Mouse (Mus musculus): ENCODE measurements around the gene Rasa2. TPM values are rescaled to one million over a fixed set of nuclear protein-coding genes. Genes with fewer than 3 reads are reported as not detected.
"Not testable (repeated sequence)": the region's sequence is repeated elsewhere in the genome, so short reads cannot be mapped to it uniquely, and the experiment has no call there.

The Rasa2 gene
- polyA plus RNA-seq, 1 experiment = 10.7 TPM

DNA sequence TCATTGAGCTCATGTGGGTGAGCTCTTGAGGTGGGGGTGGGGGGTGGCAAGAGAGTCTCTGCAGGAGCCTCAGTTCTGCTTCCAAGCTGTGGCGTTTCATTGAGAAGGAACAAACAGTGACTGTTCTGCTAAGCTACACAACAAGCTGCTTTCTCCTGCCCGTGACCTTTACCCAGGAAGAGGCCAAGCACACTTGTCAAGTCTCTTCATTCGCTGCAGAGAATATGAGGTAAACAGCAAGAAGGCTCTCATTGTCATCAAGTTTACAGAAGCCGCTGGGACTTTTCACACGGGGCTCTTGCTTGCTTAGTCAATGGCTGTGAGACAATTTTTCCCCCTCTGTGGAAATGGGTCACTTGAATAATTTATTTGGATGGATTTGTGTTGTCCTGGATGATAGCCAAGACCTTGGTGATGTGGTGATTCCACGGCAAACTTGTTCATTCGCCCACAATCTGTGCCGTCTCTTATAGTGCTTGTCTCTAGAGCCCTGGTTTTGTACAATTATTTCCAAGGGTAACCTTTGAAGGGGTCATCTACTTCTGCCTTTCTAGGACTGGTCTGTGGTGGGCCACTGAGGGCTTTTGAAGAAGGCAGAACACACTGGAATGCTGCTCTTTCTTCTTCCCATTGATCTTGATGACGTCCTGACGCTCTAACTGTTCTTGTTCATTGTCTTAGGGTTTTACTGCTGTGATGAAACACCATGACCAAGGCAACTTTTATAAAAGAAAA lies 29.3 kb upstream of the Rasa2 start:
- DNase-seq (ENCODE audit: low read depth) = peak; percentile 69
- TF ChIP-seq POLR2A (IDR thresholded peaks at IDR 0.05; ENCODE audit: borderline replicate concordance, extremely low read depth, insufficient read depth, insufficient read length, poor library complexity, severe bottlenecking) = no peak
- TF ChIP-seq CTCF (IDR thresholded peaks at IDR 0.05; ENCODE audit: borderline replicate concordance, extremely low read depth, insufficient read depth, insufficient read length) = no peak

DNA sequence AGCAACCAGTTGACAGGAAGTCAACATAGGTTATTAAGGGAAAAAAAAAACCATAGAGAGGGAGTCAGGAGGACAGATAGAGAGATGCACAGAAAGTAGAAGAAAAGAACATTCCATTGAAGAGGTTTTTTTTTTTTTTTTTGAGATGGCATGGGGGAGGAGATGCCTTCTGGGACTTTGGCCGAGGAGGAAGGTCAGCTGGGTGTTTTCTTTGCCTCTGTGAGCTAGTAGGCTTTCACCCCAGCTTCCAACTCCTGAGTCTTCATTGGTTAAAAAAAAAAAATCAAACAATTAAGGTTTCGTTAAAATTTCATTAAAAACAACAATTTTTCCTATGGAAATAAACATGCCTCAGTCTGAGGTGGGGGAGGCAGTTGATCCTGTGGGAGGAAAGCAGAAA lies 28.4 kb upstream of the Rasa2 start:
- TF ChIP-seq CTCF (IDR thresholded peaks at IDR 0.05; ENCODE audit: borderline replicate concordance, extremely low read depth, insufficient read depth, insufficient read length) = no peak
- TF ChIP-seq POLR2A (IDR thresholded peaks at IDR 0.05; ENCODE audit: borderline replicate concordance, extremely low read depth, insufficient read depth, insufficient read length, poor library complexity, severe bottlenecking) = no peak

DNA sequence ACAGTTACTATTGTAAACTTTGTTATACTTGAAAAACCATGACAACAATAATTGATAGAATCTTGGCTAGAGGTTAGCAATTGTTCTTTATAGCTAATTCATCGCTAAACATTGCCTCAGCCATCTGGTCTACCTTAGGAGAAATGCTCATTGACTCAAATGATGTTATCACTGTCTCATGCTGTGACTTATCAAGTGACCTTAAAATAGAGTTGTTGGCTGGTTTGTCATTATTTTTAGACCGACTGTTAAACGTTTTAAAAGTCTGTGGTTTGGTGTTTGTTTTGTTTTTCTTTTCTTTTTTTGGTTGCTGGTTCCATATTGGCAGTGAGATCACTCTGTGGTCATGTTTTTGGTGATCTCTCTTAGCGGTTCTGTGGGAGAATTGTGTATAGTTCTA lies 22.1 kb upstream of the Rasa2 start:
- TF ChIP-seq CTCF (IDR thresholded peaks at IDR 0.05; ENCODE audit: borderline replicate concordance, extremely low read depth, insufficient read depth, insufficient read length) = no peak
- no peak for TF ChIP-seq POLR2A (IDR thresholded peaks at IDR 0.05; ENCODE audit: borderline replicate concordance, extremely low read depth, insufficient read depth, insufficient read length, poor library complexity, severe bottlenecking)
- DNase-seq (ENCODE audit: low read depth) = no peak

More for the DNA sequence above, 28.4 kb upstream of the Rasa2 start:
- no peak for DNase-seq (ENCODE audit: low read depth)

DNA sequence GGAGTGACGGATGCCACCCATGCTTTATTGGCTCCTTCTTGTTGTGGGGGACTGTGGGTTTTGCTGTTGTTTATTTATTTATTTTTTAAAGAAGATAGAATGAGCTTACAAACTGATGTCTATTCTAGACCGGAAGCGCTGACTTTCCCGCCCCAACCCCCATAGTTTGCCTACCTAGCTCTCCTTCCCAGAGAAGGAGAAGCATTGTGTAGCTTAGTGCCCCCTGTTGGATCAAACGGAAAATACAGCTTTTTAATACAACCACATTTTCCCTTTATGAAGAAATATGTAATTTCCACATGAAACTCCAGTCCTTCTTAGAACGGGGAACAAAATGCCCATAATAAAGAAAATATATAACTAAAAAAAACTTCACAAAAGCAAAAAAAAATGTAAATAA lies 21.3 kb upstream of the Rasa2 start:
- TF ChIP-seq CTCF (IDR thresholded peaks at IDR 0.05; ENCODE audit: borderline replicate concordance, extremely low read depth, insufficient read depth, insufficient read length) = no peak; the same call in 1 of the 2 replicates
- no peak for TF ChIP-seq POLR2A (IDR thresholded peaks at IDR 0.05; ENCODE audit: borderline replicate concordance, extremely low read depth, insufficient read depth, insufficient read length, poor library complexity, severe bottlenecking)
- DNase-seq (ENCODE audit: low read depth) = peak; percentile 10

DNA sequence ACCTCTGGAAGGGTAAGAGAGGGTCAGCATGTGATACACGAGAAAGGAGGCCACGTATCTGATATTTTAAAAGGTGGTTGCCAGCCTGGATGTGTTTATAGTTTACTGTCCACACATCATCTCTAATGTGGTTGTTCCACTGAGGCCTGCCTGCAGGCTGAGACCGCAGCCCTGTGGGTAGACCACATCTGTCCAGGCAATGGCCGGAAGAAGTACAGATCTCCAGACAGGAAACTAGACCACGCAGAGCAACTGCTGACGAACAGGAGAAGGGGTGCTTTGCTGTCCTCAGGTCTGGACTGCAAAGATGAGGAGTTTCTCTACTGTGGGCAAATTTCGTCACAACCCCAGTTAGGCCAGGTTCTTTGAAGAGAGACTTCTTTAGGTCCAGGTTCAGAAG lies 19.4 kb upstream of the Rasa2 start:
- TF ChIP-seq POLR2A (IDR thresholded peaks at IDR 0.05; ENCODE audit: borderline replicate concordance, extremely low read depth, insufficient read depth, insufficient read length, poor library complexity, severe bottlenecking) (no peak), CTCF (IDR thresholded peaks at IDR 0.05; ENCODE audit: borderline replicate concordance, extremely low read depth, insufficient read depth, insufficient read length) (no peak)
- no peak for DNase-seq (ENCODE audit: low read depth)

DNA sequence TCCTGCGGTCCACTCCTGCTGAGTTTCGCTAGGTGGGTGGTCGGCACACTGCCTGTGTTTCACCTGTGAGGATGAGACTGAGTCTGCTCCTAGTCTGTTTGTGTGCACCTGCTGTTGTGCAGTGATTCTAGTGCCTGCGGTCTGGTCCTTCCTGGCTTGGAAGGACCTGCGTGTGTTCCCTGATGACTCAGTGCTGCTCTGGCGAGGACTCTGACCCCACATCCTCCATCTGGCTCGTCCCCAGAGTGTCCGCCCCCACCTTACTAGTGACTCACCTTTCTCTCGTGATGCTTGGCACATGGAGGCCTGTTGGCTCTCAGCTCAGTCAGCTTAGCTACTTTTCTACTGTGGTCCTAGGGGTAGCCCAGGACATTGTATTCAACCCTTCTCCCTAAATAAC lies 18.5 kb upstream of the Rasa2 start:
- no peak for DNase-seq (ENCODE audit: low read depth)
- no peak for TF ChIP-seq CTCF (IDR thresholded peaks at IDR 0.05; ENCODE audit: borderline replicate concordance, extremely low read depth, insufficient read depth, insufficient read length)
- no peak for TF ChIP-seq POLR2A (IDR thresholded peaks at IDR 0.05; ENCODE audit: borderline replicate concordance, extremely low read depth, insufficient read depth, insufficient read length, poor library complexity, severe bottlenecking)

DNA sequence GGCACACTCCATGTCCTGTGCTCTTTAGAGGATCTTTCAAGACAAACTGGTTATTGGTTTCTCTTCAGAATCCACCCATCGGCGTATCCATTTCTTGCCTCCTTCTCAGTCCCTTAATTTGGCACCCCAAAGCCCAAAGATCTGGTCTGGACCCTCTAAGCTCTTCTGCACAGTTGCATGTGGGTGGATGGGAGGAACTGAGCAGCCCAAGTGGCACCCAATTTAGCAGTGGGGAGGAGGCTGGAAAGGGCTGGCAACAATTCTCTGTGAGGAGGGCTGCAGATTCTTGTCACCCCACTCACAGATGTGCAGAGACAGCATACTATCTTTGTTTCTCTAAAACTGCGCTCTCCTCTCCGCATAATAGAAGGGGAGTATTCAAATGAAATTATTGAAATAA lies 17.9 kb upstream of the Rasa2 start:
- TF ChIP-seq POLR2A (IDR thresholded peaks at IDR 0.05; ENCODE audit: borderline replicate concordance, extremely low read depth, insufficient read depth, insufficient read length, poor library complexity, severe bottlenecking) (no peak), CTCF (IDR thresholded peaks at IDR 0.05; ENCODE audit: borderline replicate concordance, extremely low read depth, insufficient read depth, insufficient read length) (no peak)
- DNase-seq (ENCODE audit: low read depth) = no peak

DNA sequence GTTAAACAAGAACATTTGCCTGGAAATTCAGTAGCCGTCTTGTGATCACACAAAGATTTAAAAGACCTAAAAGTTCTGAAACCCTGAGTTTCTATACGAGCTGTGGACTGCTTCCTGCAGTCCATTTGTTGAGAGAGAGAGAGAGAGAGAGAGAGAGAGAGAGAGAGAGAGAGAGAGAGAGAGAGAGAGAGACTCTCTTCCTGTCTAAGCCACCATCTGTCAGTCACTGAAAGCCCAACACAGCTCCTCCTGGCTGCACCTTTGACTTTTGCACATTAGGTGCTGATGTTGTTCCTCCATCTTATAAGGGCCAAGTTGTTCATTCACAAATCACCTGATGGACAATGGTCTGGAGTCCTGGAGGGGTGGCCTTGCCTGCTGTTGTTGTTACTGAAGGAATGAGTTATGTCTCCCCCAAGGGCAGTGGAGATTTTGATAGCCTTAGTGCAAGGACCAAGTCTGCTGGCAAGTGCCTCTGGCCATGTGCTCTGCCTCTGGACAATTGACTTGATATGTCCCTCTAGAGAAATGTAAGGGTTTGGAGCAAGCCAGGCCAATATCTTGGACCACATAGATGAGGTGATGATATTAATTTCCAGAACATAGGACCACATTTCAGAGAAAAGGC lies 15.4 kb upstream of the Rasa2 start:
- no peak for DNase-seq (ENCODE audit: low read depth)
- no peak for TF ChIP-seq CTCF (IDR thresholded peaks at IDR 0.05; ENCODE audit: borderline replicate concordance, extremely low read depth, insufficient read depth, insufficient read length)
- no peak for TF ChIP-seq POLR2A (IDR thresholded peaks at IDR 0.05; ENCODE audit: borderline replicate concordance, extremely low read depth, insufficient read depth, insufficient read length, poor library complexity, severe bottlenecking)

DNA sequence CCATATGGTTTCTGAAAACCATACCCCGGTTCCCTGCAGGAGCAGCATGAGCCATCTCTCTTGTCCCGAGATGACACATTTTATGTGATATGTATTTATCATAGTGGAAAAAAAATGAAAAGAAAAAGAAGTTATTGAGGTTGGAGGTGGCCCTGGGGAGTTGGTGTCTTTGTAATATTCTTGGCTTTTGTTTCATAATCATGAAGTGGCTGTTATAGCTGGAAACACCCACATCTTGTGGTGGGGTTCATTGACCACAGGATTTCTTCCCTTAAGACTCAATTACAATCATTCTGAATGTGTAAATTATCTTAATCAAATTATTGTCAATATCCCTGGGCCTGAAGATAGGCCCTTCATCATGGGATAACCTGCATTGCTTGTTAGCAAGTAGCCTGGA lies 13.4 kb upstream of the Rasa2 start:
- DNase-seq (ENCODE audit: low read depth) = no peak
- TF ChIP-seq POLR2A (IDR thresholded peaks at IDR 0.05; ENCODE audit: borderline replicate concordance, extremely low read depth, insufficient read depth, insufficient read length, poor library complexity, severe bottlenecking) (no peak), CTCF (IDR thresholded peaks at IDR 0.05; ENCODE audit: borderline replicate concordance, extremely low read depth, insufficient read depth, insufficient read length) (no peak)

DNA sequence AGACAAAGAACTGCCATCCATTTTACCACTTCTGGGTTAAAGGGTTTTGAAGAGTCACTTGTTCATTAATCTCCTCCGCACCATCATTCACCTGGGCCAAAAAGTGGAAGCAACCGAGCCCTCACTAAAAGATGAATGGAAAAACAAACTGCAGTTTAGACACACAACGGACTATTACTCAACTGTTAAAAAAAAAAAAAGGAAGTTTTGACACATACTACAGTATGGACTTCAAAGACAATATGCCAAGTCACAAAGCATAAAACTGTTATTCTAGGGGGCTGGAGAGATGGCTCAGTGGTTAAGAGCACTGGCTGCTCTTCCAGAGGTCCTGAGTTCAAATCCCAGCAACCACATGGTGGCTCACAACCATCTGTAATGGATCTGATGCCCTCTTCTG lies 12.6 kb upstream of the Rasa2 start:
- DNase-seq (ENCODE audit: low read depth) = not testable (repeated sequence)

DNA sequence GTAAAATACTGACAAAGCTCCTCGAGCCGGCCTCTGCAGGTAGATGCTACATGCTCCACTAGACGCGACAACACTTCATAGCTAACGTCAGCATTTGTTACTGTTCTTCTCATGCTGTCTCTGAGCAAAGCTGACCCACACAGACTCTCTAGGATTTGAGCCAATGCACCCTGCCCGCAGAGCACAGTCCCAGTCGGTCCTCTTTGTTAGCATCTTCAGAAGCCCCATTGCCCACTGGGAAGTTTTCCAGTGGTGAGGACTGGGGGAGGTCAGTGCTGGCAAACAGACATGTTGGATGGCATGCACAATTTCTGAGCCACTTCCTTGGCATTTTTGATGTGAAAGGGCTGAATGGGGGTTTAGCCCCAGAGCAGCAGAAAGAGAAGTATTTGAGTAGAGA lies 8.0 kb upstream of the Rasa2 start:
- no peak for TF ChIP-seq POLR2A (IDR thresholded peaks at IDR 0.05; ENCODE audit: borderline replicate concordance, extremely low read depth, insufficient read depth, insufficient read length, poor library complexity, severe bottlenecking)
- TF ChIP-seq CTCF (IDR thresholded peaks at IDR 0.05; ENCODE audit: borderline replicate concordance, extremely low read depth, insufficient read depth, insufficient read length) = no peak
- DNase-seq (ENCODE audit: low read depth) = peak; percentile 44

DNA sequence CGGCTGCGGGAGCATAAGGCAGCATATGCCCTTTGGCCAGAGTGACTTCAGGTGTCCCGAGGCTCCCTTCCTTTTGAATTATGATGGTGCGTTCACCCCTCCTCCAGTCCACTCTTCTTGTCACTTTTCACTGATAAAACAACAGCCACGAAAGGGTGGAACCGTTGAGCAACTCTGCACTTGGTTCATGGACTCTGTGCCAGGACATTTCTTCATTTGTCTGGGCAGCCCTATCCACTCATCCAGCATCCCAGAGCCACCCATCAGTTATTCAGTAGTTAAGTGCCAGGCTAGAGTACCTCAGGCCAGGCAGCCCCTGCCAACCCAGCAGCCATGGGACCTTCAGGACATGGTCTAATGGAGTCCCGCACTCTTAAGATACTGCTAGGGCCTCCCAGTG lies 7.1 kb upstream of the Rasa2 start:
- no peak for DNase-seq (ENCODE audit: low read depth)
- no peak for TF ChIP-seq POLR2A (IDR thresholded peaks at IDR 0.05; ENCODE audit: borderline replicate concordance, extremely low read depth, insufficient read depth, insufficient read length, poor library complexity, severe bottlenecking)
- TF ChIP-seq CTCF (IDR thresholded peaks at IDR 0.05; ENCODE audit: borderline replicate concordance, extremely low read depth, insufficient read depth, insufficient read length) = no peak

All from brain, embryonic 14.5 days (tissue).